Mouse (Mus musculus): ENCODE results near the gene U2surp. TPM values are rescaled to one million over a fixed set of nuclear protein-coding genes. Genes with fewer than 3 reads are reported as not detected.

Gene U2surp
- polyA plus RNA-seq (2015; fragmentation: Nextera tagmentation; extraction: Ambion mirVana): 97.5 and 112 TPM in 2 replicates

GRCm38 (mm10) chr9:95511472-95512330, at the start of gene U2surp:
Gene U2surp, minus strand, starts transcription at chr9:95511996.
- H3K27ac ChIP-seq (ENCODE audit: low read depth, low read length): peak within 1 kb of the TSS; percentile 91
- no peaks in the 10 kb centered on the region for H3K36me3 ChIP-seq (ENCODE audit: control insufficient read depth, insufficient read depth)
- H3K4me2 ChIP-seq (replicated peaks; ENCODE audit: low read depth): peak within 1 kb of the TSS; percentile 74
- H3K9me3 ChIP-seq (ENCODE audit: control insufficient read depth): no peaks in the 10 kb centered on the region
- peak within 1 kb of the TSS; percentile 90 for H3K9ac ChIP-seq (ENCODE audit: low read depth, low read length)
- WGBS: under 1% methylated on average over 70 of the region's 74 CpGs
- ATAC-seq: peak; percentile 96
- H3K27me3 ChIP-seq (replicated peaks; ENCODE audit: control insufficient read depth, insufficient read depth, low read length): no peaks in the 10 kb centered on the region
- peaks cover 7% of the 10 kb centered on the region; the same call in 1 of the 2 replicates for H3K4me1 ChIP-seq (replicated peaks; ENCODE audit: control insufficient read depth, insufficient read depth, low read length)
- peak within 1 kb of the TSS; percentile 99 for H3K4me3 ChIP-seq (ENCODE audit: low read depth, low read length)
- TF ChIP-seq CTCF (IDR thresholded peaks at IDR 0.05; ENCODE audit: low read depth): peak; percentile 46

DNA sequence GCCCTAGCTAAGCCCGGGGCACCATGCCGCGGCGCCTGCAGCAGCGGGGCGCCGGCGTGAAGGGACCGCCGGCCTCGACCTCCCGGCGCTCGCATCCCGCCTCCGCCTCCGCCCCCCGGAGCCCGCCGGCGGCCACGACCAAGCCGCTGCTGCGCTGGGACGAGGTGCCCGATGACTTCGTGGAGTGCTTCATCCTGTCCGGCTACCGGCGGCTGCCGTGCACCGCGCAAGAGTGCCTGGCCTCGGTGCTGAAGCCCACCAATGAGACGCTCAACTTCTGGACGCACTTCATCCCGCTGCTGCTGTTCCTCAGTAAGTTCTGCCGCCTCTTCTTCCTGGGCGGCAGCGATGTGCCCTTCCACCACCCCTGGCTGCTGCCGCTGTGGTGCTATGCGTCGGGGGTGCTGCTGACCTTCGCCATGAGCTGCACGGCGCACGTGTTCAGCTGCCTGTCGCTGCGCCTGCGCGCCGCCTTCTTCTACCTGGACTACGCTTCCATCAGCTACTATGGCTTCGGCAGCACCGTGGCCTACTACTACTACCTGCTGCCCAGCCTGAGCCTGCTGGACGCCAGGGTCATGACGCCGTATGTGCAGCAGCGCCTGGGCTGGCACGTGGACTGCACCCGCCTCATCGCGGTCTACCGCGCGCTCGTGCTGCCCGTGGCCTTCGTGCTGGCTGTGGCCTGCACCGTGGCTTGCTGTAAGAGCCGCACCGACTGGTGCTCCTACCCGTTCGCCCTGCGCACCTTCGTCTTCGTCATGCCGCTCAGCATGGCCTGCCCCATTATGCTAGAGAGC, 48.3 kb upstream of the U2surp start:
- Histone ChIP-seq H3K4me3 (ENCODE audit: low read depth, low read length) (peak overlapping the region; percentile 63), H3K27ac (ENCODE audit: low read depth, low read length) (peak overlapping the region; percentile 70), H3K4me2 (replicated peaks; ENCODE audit: low read depth) (peak overlapping the region; percentile 94), H3K27me3 (replicated peaks; ENCODE audit: control insufficient read depth, insufficient read depth, low read length) (peaks cover 56% of the 10 kb centered on the region), H3K9me3 (ENCODE audit: control insufficient read depth) (no peaks in the 10 kb centered on the region), H3K36me3 (ENCODE audit: control insufficient read depth, insufficient read depth) (no peaks in the 10 kb centered on the region), H3K4me1 (replicated peaks; ENCODE audit: control insufficient read depth, insufficient read depth, low read length) (no peaks in the 10 kb centered on the region), H3K9ac (ENCODE audit: low read depth, low read length) (peak overlapping the region; percentile 50)
- ATAC-seq: peak; percentile 60
- no peak for TF ChIP-seq CTCF (IDR thresholded peaks at IDR 0.05; ENCODE audit: low read depth)
- WGBS: 12% methylated on average over 77 of the region's 78 CpGs

DNA sequence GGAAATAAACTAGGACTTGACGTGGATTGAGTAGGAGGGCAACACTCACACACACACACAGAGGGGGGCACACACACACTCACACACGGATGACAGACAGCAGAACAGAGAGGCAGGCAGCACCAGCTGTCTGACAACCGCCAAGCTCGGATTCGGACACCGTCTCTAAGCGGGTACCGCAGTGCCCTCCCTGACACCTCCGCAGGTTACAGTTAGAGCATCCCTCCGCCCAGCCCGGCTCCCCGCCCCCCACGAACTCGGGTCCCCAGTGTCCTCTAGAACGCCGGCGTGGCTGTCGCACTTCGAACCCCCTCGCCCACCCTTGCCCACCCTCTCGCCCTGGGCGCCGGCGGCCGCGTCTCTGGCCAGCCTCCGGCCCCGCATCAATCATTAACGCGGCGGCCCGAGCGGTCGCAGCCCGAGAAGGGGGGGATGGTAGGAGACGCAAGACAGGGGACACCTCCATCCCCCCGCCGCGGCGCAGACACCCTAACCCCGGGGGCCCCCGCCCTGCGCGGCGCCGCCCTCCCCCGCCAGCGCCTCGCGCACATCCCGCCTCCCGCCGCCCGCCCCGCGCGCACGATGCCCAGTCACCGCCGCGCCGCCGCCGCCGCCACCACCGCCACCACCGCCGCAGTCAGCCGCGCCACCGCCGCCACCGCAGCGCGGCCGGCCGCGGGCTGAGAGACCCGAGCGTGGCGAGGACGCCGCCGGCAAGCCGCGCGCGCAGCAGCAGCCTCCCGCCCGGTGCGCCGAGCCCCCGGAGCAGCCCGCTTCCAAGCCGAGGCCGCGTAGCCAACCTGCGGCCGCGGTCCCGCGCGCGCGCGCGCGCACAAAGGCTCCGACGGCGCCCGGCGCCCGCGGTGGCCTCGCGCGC, 47.5 kb upstream of the U2surp start, which contains the start of gene Paqr9:
Paqr9 (plus strand) TSS at position 599 of the 877 bp plus-strand sequence.
- Histone ChIP-seq H3K4me2 (replicated peaks; ENCODE audit: low read depth) (peak within 1 kb of the TSS; percentile 94), H3K4me1 (replicated peaks; ENCODE audit: control insufficient read depth, insufficient read depth, low read length) (no peaks in the 10 kb centered on the region), H3K4me3 (ENCODE audit: low read depth, low read length) (peak within 1 kb of the TSS; percentile 63), H3K9me3 (ENCODE audit: control insufficient read depth) (no peaks in the 10 kb centered on the region), H3K36me3 (ENCODE audit: control insufficient read depth, insufficient read depth) (no peaks in the 10 kb centered on the region), H3K27me3 (replicated peaks; ENCODE audit: control insufficient read depth, insufficient read depth, low read length) (peaks cover 54% of the 10 kb centered on the region), H3K9ac (ENCODE audit: low read depth, low read length) (peak within 1 kb of the TSS; percentile 50), H3K27ac (ENCODE audit: low read depth, low read length) (peak within 1 kb of the TSS; percentile 70)
- TF ChIP-seq CTCF (IDR thresholded peaks at IDR 0.05; ENCODE audit: low read depth): no peak
- 1% methylated on average over 50 of the region's 118 CpGs for WGBS
- peak; percentile 70 for ATAC-seq

GRCm38 (mm10) chr9:95558726-95559058, 46.9 kb upstream of the U2surp start:
- H3K27ac ChIP-seq (ENCODE audit: low read depth, low read length): no peak overlapping the region
- peak overlapping the region; percentile 63 for H3K4me3 ChIP-seq (ENCODE audit: low read depth, low read length)
- H3K9me3 ChIP-seq (ENCODE audit: control insufficient read depth): no peaks in the 10 kb centered on the region
- no peak overlapping the region for H3K9ac ChIP-seq (ENCODE audit: low read depth, low read length)
- H3K36me3 ChIP-seq (ENCODE audit: control insufficient read depth, insufficient read depth): no peaks in the 10 kb centered on the region
- ATAC-seq: no peak
- H3K4me2 ChIP-seq (replicated peaks; ENCODE audit: low read depth): peak overlapping the region; percentile 94
- peaks cover 52% of the 10 kb centered on the region for H3K27me3 ChIP-seq (replicated peaks; ENCODE audit: control insufficient read depth, insufficient read depth, low read length)
- no peaks in the 10 kb centered on the region for H3K4me1 ChIP-seq (replicated peaks; ENCODE audit: control insufficient read depth, insufficient read depth, low read length)
- 14% methylated on average over 11 of the region's 11 CpGs for WGBS
- TF ChIP-seq CTCF (IDR thresholded peaks at IDR 0.05; ENCODE audit: low read depth): no peak

GRCm38 (mm10) chr9:95557722-95558121, 45.9 kb upstream of the U2surp start:
- 60% methylated on average over 6 of the region's 6 CpGs for WGBS
- ATAC-seq: no peak
- Histone ChIP-seq H3K9ac (ENCODE audit: low read depth, low read length) (no peak overlapping the region), H3K4me3 (ENCODE audit: low read depth, low read length) (no peak overlapping the region), H3K27ac (ENCODE audit: low read depth, low read length) (no peak overlapping the region), H3K4me2 (replicated peaks; ENCODE audit: low read depth) (no peak overlapping the region), H3K9me3 (ENCODE audit: control insufficient read depth) (no peaks in the 10 kb centered on the region), H3K27me3 (replicated peaks; ENCODE audit: control insufficient read depth, insufficient read depth, low read length) (peaks cover 51% of the 10 kb centered on the region), H3K36me3 (ENCODE audit: control insufficient read depth, insufficient read depth) (no peaks in the 10 kb centered on the region), H3K4me1 (replicated peaks; ENCODE audit: control insufficient read depth, insufficient read depth, low read length) (no peaks in the 10 kb centered on the region)
- TF ChIP-seq CTCF (IDR thresholded peaks at IDR 0.05; ENCODE audit: low read depth): no peak
